Mouse (Mus musculus): Measurements from ENCODE around the gene Pkig. TPM values are rescaled to one million over a fixed set of nuclear protein-coding genes. Genes with fewer than 3 reads are reported as not detected.

The Pkig gene
- polyA plus RNA-seq, 1 experiment from 2014 or later, result 133 TPM

DNA sequence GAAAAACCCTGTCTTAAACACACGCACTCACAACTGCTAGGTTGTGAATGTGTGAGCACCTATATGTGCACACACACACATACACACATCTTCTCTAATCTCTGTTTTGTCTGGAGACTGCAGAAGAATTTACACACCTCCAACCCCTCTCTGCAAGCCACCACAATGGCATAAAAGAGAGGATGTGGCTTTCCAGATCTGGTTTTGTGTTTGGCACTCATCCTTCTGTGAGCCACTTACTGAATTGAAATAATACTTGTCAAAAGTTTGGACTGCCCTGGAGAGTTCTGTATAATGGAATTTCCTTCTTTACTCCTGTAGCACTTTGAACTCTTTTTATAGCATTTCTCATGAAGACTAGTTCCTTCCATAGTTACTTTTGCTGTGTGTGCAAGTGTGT, 8.9 kb downstream of the Pkig start:
- Histone ChIP-seq H3K27me3 (ENCODE audit: control insufficient read depth, insufficient read depth, low read depth, low read length) (no peaks in the 10 kb centered on the region), H3K4me2 (ENCODE audit: low read depth, low read length) (no peak overlapping the region), H3K4me3 (ENCODE audit: low read length) (no peak overlapping the region), H3K4me1 (replicated peaks; ENCODE audit: control insufficient read depth, insufficient read depth, low read length) (0 out of 2 replicates have a peak, but pooled peaks cover 2% of the 10 kb centered on the region), H3K36me3 (ENCODE audit: control insufficient read depth, insufficient read depth, low read length) (no peaks in the 10 kb centered on the region), H3K9me3 (ENCODE audit: control insufficient read depth, low read length) (no peaks in the 10 kb centered on the region), H3K9ac (ENCODE audit: low read length) (no peak overlapping the region), H3K27ac (ENCODE audit: low read length) (no peak overlapping the region)
- ATAC-seq (ENCODE audit: low read depth), result no peak
- whole genome bisulfite sequencing, result 96% methylated on average over 1 of the region's 1 CpGs

DNA sequence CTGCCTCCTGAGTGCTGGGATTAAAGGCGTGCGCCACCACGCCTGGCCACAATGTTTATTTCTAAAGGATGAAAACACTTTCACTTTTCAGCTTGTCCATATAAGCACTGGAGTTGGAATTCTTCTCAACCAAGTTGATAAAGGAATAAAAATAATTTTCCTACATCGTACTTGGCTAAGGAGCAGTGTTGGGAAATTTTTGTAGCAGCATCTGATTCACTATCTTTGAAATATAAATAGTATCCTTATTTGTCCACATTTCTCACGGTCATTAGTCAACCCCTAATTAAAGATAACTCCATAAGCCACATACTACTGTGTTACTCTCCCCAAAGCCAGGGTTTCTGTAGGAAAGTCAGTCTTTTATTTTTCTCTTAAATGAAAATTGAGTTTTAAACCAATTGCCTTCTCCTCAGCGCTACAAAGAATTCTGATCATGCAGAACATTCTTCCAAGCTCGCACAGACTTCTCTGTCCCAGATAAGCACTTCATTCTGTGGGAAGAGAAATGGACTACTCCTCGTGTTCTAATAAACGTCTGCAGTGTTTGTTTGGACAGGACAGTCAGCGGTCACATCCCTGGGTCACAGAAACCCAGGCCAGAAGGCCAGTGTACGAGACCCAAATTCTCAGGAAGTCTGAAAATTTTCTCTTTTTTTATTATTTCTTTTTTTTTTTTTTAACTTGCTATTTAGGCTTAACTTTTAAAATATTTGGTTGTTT, 12.8 kb downstream of the Pkig start:
- no peaks in the 10 kb centered on the region for H3K27me3 ChIP-seq (ENCODE audit: control insufficient read depth, insufficient read depth, low read depth, low read length)
- no peak overlapping the region for H3K9ac ChIP-seq (ENCODE audit: low read length)
- no peaks in the 10 kb centered on the region for H3K9me3 ChIP-seq (ENCODE audit: control insufficient read depth, low read length)
- no peak overlapping the region for H3K4me2 ChIP-seq (ENCODE audit: low read depth, low read length)
- ATAC-seq (ENCODE audit: low read depth), result peak; percentile 52; the same call in 1 of the 2 replicates
- peak overlapping the region; percentile 70 for H3K27ac ChIP-seq (ENCODE audit: low read length)
- peaks cover 16% of the 10 kb centered on the region for H3K4me1 ChIP-seq (replicated peaks; ENCODE audit: control insufficient read depth, insufficient read depth, low read length)
- 50% methylated on average over 11 of the region's 11 CpGs for WGBS
- no peak overlapping the region for H3K4me3 ChIP-seq (ENCODE audit: low read length)
- no peaks in the 10 kb centered on the region for H3K36me3 ChIP-seq (ENCODE audit: control insufficient read depth, insufficient read depth, low read length)

DNA sequence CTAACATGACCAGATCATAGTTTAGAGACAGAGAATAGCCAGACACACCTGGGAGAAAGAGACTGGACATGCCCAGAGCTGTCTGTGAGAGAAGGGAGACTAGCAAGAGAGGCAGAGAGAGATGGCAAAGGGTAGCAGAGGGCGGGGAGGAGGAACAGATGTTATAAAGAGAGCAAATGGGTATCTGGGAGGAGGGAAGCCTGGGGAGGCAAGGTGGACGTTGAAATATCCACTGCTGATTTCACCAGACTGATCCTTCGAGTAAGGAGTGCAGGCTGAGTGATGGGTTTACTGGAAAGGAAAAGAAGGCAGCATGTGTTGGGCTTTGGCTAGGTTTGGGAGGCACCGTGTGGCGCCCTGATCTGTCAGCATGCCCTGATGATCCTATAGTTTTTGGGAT, 16.2 kb downstream of the Pkig start:
- no peak for ATAC-seq (ENCODE audit: low read depth)
- Histone ChIP-seq H3K36me3 (ENCODE audit: control insufficient read depth, insufficient read depth, low read length) (no peaks in the 10 kb centered on the region), H3K4me1 (replicated peaks; ENCODE audit: control insufficient read depth, insufficient read depth, low read length) (peaks cover 20% of the 10 kb centered on the region), H3K4me3 (ENCODE audit: low read length) (no peak overlapping the region), H3K4me2 (ENCODE audit: low read depth, low read length) (no peak overlapping the region), H3K27me3 (ENCODE audit: control insufficient read depth, insufficient read depth, low read depth, low read length) (no peaks in the 10 kb centered on the region), H3K9ac (ENCODE audit: low read length) (no peak overlapping the region), H3K9me3 (ENCODE audit: control insufficient read depth, low read length) (no peaks in the 10 kb centered on the region), H3K27ac (ENCODE audit: low read length) (no peak overlapping the region; the same call in 1 of the 2 replicates)
- WGBS, result 64% methylated on average over 5 of the region's 5 CpGs

DNA sequence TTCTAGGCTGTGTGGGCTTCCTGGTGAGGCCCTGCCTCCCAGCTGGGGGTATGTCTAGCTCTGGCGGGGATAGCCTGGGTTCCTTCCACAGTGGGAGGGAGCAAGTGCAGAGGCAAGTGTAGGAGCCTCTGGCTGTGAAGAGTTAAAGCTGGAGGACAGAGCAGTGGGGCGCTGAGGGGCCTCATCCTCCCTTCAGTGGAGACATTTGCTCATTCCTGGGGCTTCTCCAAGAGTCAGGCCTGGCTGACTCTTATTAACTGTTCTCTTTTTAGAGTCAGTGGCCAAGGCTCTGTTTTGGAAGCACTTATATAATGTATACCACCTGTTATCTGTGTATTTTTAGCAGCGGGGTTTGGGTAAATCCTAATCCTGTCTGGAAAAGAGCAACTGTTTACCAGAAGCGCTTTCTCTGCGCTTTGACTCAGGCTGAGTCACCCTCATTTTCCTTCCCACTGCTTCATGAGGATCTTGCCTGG, 17.0 kb downstream of the Pkig start:
- Histone ChIP-seq H3K4me2 (ENCODE audit: low read depth, low read length) (no peak overlapping the region), H3K4me1 (replicated peaks; ENCODE audit: control insufficient read depth, insufficient read depth, low read length) (peaks cover 20% of the 10 kb centered on the region), H3K27me3 (ENCODE audit: control insufficient read depth, insufficient read depth, low read depth, low read length) (no peaks in the 10 kb centered on the region), H3K36me3 (ENCODE audit: control insufficient read depth, insufficient read depth, low read length) (no peaks in the 10 kb centered on the region), H3K4me3 (ENCODE audit: low read length) (no peak overlapping the region), H3K9me3 (ENCODE audit: control insufficient read depth, low read length) (no peaks in the 10 kb centered on the region), H3K27ac (ENCODE audit: low read length) (peak overlapping the region; percentile 21), H3K9ac (ENCODE audit: low read length) (no peak overlapping the region)
- WGBS, result 30% methylated on average over 5 of the region's 5 CpGs
- peak; percentile 74 for ATAC-seq (ENCODE audit: low read depth)

GRCm38 (mm10) chr2:163675662-163676061, 17.5 kb downstream of the Pkig start:
- no peak overlapping the region for H3K9ac ChIP-seq (ENCODE audit: low read length)
- peak overlapping the region; percentile 21 for H3K27ac ChIP-seq (ENCODE audit: low read length)
- peaks cover 20% of the 10 kb centered on the region for H3K4me1 ChIP-seq (replicated peaks; ENCODE audit: control insufficient read depth, insufficient read depth, low read length)
- H3K4me2 ChIP-seq (ENCODE audit: low read depth, low read length), result no peak overlapping the region
- 45% methylated on average over 6 of the region's 6 CpGs for WGBS
- no peak overlapping the region for H3K4me3 ChIP-seq (ENCODE audit: low read length)
- no peaks in the 10 kb centered on the region for H3K9me3 ChIP-seq (ENCODE audit: control insufficient read depth, low read length)
- no peaks in the 10 kb centered on the region for H3K36me3 ChIP-seq (ENCODE audit: control insufficient read depth, insufficient read depth, low read length)
- ATAC-seq (ENCODE audit: low read depth), result no peak
- no peaks in the 10 kb centered on the region for H3K27me3 ChIP-seq (ENCODE audit: control insufficient read depth, insufficient read depth, low read depth, low read length)

- Histone ChIP-seq H3K9ac (ENCODE audit: low read length) (no peak overlapping the region), H3K27ac (ENCODE audit: low read length) (peak overlapping the region; percentile 21; the same call in 1 of the 2 replicates), H3K36me3 (ENCODE audit: control insufficient read depth, insufficient read depth, low read length) (no peaks in the 10 kb centered on the region)
Measured at GRCm38 (mm10) chr2:163676321-163676720, 18.1 kb downstream of the Pkig start.

DNA sequence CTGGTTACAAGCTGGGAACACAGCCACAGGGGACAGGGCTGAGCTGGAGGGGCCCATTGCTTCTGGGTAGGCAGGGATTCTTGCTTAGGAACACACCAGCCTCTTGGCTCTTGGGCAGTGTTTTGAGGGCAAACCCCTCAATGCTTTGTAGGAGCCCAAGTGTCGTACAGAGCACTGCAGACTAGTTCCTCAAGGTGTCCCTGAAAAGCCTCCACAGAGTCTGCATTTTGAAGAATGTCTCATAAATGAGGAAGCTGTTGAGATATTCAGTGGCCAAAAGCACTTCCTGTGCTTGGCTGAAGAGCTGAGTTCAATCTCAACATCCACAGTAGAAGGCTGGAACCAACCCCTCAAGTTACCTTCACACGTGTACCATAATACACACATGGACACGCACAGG, 18.6 kb downstream of the Pkig start:
- Histone ChIP-seq H3K4me1 (replicated peaks; ENCODE audit: control insufficient read depth, insufficient read depth, low read length) (peaks cover 18% of the 10 kb centered on the region), H3K9me3 (ENCODE audit: control insufficient read depth, low read length) (no peaks in the 10 kb centered on the region), H3K9ac (ENCODE audit: low read length) (no peak overlapping the region), H3K4me2 (ENCODE audit: low read depth, low read length) (no peak overlapping the region), H3K27ac (ENCODE audit: low read length) (no peak overlapping the region), H3K36me3 (ENCODE audit: control insufficient read depth, insufficient read depth, low read length) (no peaks in the 10 kb centered on the region), H3K4me3 (ENCODE audit: low read length) (no peak overlapping the region), H3K27me3 (ENCODE audit: control insufficient read depth, insufficient read depth, low read depth, low read length) (no peaks in the 10 kb centered on the region)
- 84% methylated on average over 3 of the region's 3 CpGs for WGBS
- no peak for ATAC-seq (ENCODE audit: low read depth)

More at GRCm38 (mm10) chr2:163676321-163676720, 18.1 kb downstream of the Pkig start:
- WGBS, result 83% methylated on average over 4 of the region's 4 CpGs
- Histone ChIP-seq H3K4me3 (ENCODE audit: low read length) (no peak overlapping the region), H3K9me3 (ENCODE audit: control insufficient read depth, low read length) (no peaks in the 10 kb centered on the region), H3K4me1 (replicated peaks; ENCODE audit: control insufficient read depth, insufficient read depth, low read length) (peaks cover 20% of the 10 kb centered on the region), H3K4me2 (ENCODE audit: low read depth, low read length) (no peak overlapping the region), H3K27me3 (ENCODE audit: control insufficient read depth, insufficient read depth, low read depth, low read length) (no peaks in the 10 kb centered on the region)
- ATAC-seq (ENCODE audit: low read depth), result no peak

- Histone ChIP-seq H3K9me3 (ENCODE audit: control insufficient read depth, low read length) (no peaks in the 10 kb centered on the region), H3K36me3 (ENCODE audit: control insufficient read depth, insufficient read depth, low read length) (no peaks in the 10 kb centered on the region), H3K27ac (ENCODE audit: low read length) (no peak overlapping the region), H3K27me3 (ENCODE audit: control insufficient read depth, insufficient read depth, low read depth, low read length) (no peaks in the 10 kb centered on the region), H3K4me2 (ENCODE audit: low read depth, low read length) (no peak overlapping the region), H3K9ac (ENCODE audit: low read length) (no peak overlapping the region), H3K4me3 (ENCODE audit: low read length) (no peak overlapping the region), H3K4me1 (replicated peaks; ENCODE audit: control insufficient read depth, insufficient read depth, low read length) (peaks cover 21% of the 10 kb centered on the region)
- WGBS, result 91% methylated on average over 2 of the region's 2 CpGs
- ATAC-seq (ENCODE audit: low read depth), result no peak
Measured at GRCm38 (mm10) chr2:163682344-163682743, 24.2 kb downstream of the Pkig start.

- 0 out of 2 replicates have a peak overlapping the region, but pooled peaks have one; percentile 13 for H3K4me2 ChIP-seq (ENCODE audit: low read depth, low read length)
- H3K36me3 ChIP-seq (ENCODE audit: control insufficient read depth, insufficient read depth, low read length), result no peaks in the 10 kb centered on the region
- peak; percentile 46 for ATAC-seq (ENCODE audit: low read depth)
- H3K4me3 ChIP-seq (ENCODE audit: low read length), result no peak overlapping the region
- 32% methylated on average over 4 of the region's 4 CpGs for WGBS
- H3K4me1 ChIP-seq (replicated peaks; ENCODE audit: control insufficient read depth, insufficient read depth, low read length), result peaks cover 25% of the 10 kb centered on the region
- no peaks in the 10 kb centered on the region for H3K9me3 ChIP-seq (ENCODE audit: control insufficient read depth, low read length)
- no peaks in the 10 kb centered on the region for H3K27me3 ChIP-seq (ENCODE audit: control insufficient read depth, insufficient read depth, low read depth, low read length)
- H3K27ac ChIP-seq (ENCODE audit: low read length), result peak overlapping the region; percentile 84
- no peak overlapping the region; the same call in 1 of the 2 replicates for H3K9ac ChIP-seq (ENCODE audit: low read length)
Measured at GRCm38 (mm10) chr2:163685287-163685686, 27.1 kb downstream of the Pkig start.
